Mouse (Mus musculus): ENCODE measurements around the gene Ost4. TPM values are rescaled to one million over a fixed set of nuclear protein-coding genes. Genes with fewer than 3 reads are reported as not detected.

The Ost4 gene
- total RNA-seq, 2 experiments from 2014 or later, result 211 to 228 TPM

GRCm38 (mm10) chr5:30924614-30925013, 17.0 kb upstream of the Ost4 start:
- DNase-seq, result no peak

- no peak for DNase-seq
Observed at GRCm38 (mm10) chr5:30923119-30923518, 15.5 kb upstream of the Ost4 start.

GRCm38 (mm10) chr5:30922581-30923041, 15.0 kb upstream of the Ost4 start:
- DNase-seq, result no peak

DNA sequence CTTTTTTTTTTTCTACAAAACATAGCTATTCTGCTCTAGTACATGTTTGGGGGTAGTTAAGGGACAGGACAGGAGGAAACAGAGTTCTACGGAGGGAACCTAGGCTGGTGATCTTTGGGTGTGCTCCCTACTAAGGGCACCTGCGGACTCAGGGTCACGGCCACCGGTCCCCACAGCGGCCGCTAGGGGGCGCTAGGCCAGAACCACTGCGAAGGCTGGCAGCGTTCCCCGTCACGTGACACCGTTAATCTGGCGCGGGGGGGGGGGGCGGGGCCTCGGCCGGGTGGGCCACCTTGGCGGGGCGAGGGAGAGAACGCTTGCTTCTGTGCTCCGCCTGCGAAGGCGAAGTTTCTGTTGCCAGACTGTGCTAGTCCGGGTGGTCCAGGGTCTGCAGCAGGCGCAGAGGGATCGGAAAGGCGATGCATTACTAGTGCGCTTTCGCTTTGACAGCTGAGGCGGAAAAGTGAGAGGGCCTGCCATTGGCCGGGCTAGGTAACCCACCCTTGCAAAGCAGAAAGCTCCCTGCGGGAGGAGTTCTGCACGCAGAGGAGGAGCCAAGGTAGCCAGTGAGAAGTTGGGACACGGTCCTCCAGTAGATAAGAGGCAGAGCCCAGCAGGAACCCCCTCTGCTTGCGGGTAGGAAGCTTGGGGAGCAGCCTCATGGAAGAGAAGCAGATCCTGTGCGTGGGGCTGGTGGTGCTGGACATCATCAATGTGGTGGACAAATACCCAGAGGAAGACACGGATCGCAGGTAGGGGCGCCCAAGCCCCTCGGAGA, 13.9 kb upstream of the Ost4 start, which contains the start of gene Khk:
TSS of gene Khk (plus strand) at position 176 of the 778 bp plus-strand sequence.
- peak; percentile 91 to 95 for DNase-seq

- no peak for DNase-seq
Observed at GRCm38 (mm10) chr5:30920621-30921020, 13.0 kb upstream of the Ost4 start.

- DNase-seq, result no peak
Observed at GRCm38 (mm10) chr5:30919831-30920614, 12.4 kb upstream of the Ost4 start.

- no peak for DNase-seq
Observed at GRCm38 (mm10) chr5:30918691-30919090, 11.1 kb upstream of the Ost4 start.

DNA sequence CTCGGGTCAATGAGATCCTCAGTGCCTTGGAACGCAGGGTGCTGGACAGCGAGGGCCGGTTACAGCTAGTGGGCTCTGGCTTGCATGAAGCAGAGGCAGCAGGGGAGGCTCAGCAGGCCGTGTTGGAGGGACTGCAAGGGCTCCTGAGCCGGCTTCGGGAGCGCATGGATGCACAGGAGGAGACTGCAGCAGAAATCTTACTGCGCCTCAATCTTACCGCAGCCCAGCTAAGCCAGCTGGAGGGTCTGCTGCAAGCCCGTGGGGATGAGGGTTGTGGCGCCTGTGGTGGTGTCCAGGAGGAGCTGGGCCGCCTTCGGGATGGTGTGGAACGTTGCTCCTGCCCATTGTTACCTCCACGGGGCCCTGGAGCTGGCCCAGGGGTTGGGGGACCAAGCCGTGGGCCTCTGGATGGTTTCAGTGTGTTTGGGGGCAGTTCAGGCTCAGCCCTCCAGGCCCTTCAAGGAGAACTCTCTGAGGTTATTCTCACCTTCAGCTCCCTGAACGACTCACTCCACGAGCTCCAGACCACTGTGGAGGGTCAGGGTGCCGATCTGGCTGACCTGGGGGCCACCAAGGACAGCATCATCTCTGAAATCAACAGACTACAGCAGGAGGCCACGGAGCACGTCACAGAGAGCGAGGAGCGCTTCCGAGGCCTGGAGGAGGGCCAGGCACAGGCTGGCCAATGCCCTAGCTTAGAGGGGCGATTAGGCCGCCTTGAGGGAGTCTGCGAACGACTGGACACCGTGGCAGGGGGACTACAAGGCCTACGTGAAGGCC, 10.5 kb upstream of the Ost4 start:
- DNase-seq, result no peak

DNA sequence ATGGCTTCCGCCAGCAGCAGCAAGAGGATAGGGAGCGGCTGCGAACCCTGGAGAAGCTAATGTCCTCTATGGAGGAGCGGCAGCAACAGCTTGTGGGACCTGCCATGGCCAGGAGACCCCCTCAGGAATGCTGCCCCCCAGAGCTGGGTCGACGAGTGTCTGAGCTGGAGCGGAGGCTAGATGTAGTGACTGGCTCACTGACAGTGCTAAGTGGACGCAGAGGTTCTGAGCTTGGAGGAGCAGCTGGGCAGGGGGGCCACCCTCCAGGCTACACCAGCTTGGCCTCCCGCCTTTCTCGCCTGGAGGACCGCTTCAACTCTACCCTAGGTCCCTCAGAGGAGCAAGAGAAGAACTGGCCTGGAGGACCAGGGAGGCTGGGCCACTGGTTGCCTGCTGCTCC, 9.8 kb upstream of the Ost4 start:
- DNase-seq, result no peak

DNA sequence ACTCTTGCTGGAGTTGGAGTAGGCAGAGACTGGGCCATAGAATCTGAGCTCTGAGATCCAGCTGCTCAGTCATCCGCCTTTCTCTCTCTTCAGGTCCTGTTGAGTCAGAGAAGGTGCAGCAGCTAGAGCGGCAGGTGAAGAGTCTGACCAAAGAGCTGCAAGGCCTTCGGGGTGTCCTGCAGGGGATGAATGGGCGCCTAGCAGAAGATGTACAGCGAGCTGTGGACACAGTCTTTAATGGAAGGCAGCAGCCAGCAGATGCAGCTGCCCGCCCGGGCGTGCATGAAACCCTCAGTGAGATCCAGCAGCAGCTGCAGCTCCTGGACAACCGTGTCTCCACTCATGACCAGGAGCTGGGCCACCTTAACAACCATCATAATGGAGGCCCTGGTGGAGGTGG, 9.3 kb upstream of the Ost4 start:
- no peak for DNase-seq

DNA sequence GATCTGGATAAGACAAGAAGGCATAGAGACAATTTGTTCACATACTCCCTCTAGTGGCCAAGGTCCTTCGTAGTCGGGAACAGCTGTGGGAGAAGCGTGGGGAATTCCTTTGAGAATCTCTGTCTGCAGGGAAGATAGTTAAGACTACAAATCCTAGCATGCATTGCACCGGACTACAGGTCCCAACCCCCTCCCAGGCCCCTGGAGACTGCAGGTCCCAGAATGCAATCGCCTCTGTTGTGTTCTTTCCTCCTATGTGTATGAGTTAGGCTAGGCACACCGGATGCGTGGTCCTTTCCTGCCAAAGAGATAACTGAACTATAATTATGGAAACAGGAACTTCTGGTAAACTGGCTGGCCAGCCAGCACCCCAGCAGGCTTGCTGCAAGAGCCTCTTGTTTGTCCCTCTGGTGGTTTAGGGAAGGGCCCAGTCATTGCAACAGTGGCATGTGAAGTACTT, 8.4 kb upstream of the Ost4 start:
- DNase-seq, result peak; percentile 85 to 91

DNA sequence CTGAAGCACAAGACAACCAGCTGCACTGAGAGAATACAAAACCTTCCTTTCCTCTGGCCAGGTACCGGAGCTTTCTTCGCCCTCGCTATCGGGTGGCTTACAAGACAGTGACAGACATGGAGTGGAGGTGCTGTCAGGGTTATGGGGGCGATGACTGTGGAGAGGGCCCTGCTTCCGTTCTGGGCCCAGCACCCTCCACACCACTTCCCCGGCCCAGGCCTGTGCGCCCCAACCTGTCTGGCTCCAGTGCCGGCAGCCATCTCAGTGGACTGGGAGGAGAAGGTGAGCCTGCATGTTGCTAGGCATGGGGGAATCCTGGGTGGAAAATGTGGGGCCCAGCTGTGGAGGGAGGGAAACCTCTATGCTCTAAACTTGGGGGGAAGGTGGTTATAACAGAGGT, 7.9 kb upstream of the Ost4 start:
- DNase-seq, result no peak

DNA sequence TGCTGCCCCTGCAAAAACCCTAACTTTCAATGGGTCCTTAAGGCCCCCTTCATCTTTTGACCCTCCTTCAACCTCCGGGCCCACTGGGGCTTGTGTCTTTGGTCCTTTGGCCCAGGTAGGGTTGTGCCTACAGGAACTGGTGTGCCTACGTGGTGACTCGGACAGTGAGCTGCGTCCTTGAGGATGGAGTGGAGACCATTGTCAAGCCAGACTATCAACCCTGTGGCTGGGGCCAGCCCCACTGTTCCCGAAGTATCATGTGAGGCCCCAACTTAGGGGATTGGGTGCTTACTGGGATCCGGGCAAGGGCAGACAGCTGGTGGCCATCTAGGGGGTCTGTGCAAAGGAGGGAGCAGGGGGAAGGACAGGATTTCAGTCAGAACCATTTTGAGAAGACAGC, 7.3 kb upstream of the Ost4 start:
- DNase-seq, result no peak

- no peak for DNase-seq
Observed at GRCm38 (mm10) chr5:30914101-30914635, 6.6 kb upstream of the Ost4 start.

DNA sequence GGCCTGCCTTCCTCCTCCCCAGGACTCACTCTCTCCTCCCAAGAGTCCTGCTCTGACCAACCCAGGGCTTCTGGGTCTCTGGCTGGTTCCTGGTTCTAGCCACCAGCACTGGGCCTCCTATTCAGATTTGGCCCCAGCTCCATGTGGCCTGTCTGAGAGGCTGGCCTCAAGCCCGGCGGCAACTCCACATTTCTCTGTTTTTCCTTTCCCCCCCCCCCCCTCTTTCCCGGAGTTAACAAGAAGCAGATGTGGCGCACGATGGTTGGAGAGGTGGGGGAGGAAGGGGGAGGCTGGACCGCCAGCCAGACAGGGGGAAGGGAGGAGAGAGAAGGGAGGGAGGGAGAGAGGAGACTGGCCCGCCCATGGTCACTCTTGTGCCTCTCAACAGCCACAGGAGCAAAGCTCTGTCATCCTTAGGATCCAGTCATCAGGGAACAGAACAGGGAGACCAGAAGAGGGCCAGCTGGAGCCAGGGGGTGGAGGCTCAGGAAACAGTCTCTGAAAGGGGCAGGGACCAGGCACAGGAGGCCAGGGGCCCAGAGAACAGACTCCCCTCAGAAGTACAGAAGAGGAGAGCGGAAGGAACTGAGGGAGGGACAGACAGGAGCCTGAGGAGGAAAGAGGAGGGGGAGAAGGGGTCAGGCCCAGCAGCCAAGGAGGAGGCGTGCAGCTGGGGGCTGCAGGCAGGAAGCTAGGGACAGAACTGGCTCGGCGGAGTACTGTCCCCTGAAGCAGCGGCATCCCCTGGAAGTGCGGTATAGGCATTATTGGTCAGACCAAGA, 5.7 kb upstream of the Ost4 start, which contains the start of gene Emilin1:
TSS of gene Emilin1 (plus strand) at position 343 of the 782 bp plus-strand sequence.
- DNase-seq, result peak; percentile 48 to 63

- no peak for DNase-seq
Observed at GRCm38 (mm10) chr5:30912156-30912555, 4.6 kb upstream of the Ost4 start.

DNA sequence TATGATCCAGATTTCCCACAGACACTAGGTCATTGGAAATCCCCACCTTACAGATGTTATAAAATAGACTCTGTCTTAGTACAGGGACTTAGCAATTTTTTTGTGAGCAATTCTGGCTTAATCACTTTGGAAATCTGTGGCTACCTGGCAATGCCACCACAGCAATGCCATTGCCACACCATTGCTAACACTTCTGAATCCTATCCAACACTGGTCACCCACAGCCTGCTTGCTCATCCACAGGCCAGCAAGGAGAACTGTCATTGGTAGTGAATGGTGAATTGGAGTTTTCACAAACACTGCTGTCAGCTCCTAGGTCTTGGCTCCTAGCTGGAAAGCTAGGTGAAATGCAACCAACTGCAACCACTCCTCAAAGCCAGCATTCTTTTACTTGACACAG, 2.9 kb upstream of the Ost4 start:
- no peak for DNase-seq

DNA sequence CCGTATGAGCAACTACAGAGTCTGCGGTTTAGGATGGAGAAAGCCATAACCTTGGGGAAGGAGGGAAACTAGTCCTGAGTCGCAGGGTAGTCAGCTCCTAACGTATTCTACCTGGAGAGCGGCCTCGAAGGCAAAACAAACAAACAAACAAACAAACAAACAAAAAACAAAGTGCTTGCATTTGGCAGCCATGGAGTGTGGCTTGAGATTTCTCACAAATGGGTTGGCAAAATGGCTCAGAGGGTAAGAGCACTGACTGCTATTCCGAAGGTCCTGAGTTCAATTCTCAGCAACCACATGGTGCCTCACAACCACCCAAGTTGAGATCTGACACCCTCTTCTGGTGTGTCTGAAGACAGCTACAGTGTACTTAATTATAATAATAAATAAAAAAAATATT, 2.3 kb upstream of the Ost4 start:
- DNase-seq, result no peak

GRCm38 (mm10) chr5:30909300-30909659, 1.7 kb upstream of the Ost4 start:
- DNase-seq, result peak in 1 of 2 experiments; percentile 65

- DNase-seq, result no peak
Observed at GRCm38 (mm10) chr5:30908426-30909299, 1.1 kb upstream of the Ost4 start.

Data from adrenal gland, postnatal 36 days (tissue).